Comparison of ENCODE assay signal across 9 mouse cellular contexts in genomic region chr19:23757011-23757410, GRCm38 (mm10). TPM values are rescaled to one million over a fixed set of nuclear protein-coding genes. Genes with fewer than 3 reads are reported as not detected.
DNase-seq lines count a peak whose midpoint lies in the region; ATAC-seq and TF ChIP-seq lines count a peak whose summit lies in the region.
"Had no signal": no experiment of that assay in that cellular context is flagged by ENCODE, and none has a peak within 500 bp of the region (broad histone marks: within the 10 kb centered on the region; RNA-seq: fewer than 3 reads in every experiment).

No protein-coding gene starts in this region.

- no peaks in the 10 kb centered on the region for H3K36me3 ChIP-seq in forebrain, embryonic 12.5 days (replicated peaks)
- no peaks in the 10 kb centered on the region for H3K36me3 ChIP-seq in forebrain, embryonic 15.5 days
- no peaks in the 10 kb centered on the region for H3K36me3 ChIP-seq in neural tube, embryonic 14.5 days (ENCODE audit: control insufficient read depth, insufficient read depth, low read length)
- no peaks in the 10 kb centered on the region for H3K36me3 ChIP-seq in stomach, postnatal 0 days (ENCODE audit: control insufficient read depth, insufficient read depth, low read length)

- no peak overlapping the region for H3K9ac ChIP-seq in forebrain, embryonic 12.5 days
- no peak overlapping the region for H3K9ac ChIP-seq in forebrain, embryonic 15.5 days (replicated peaks)
- H3K9ac ChIP-seq in neural tube, embryonic 14.5 days (replicated peaks; ENCODE audit: low read depth, low read length): no peak overlapping the region
- H3K9ac ChIP-seq in stomach, postnatal 0 days (ENCODE audit: low read length): no peak overlapping the region

- peaks cover 16% of the 10 kb centered on the region for H3K4me1 ChIP-seq in forebrain, embryonic 12.5 days
- H3K4me1 ChIP-seq in forebrain, embryonic 15.5 days: peaks cover 25% of the 10 kb centered on the region
- peaks cover 15% of the 10 kb centered on the region for H3K4me1 ChIP-seq in neural tube, embryonic 14.5 days (ENCODE audit: control insufficient read depth, insufficient read depth, low read length)
- no peaks in the 10 kb centered on the region for H3K4me1 ChIP-seq in stomach, postnatal 0 days (replicated peaks; ENCODE audit: control insufficient read depth, insufficient read depth)

- TF ChIP-seq CTCF in stomach, postnatal 0 days (IDR thresholded peaks at IDR 0.05; ENCODE audit: low read depth): 0 out of 2 replicates have a peak, but pooled peaks have one; percentile 5

- DNase-seq in neural tube, embryonic 10.5 days (ENCODE audit: extremely low spot score, low spot score): no peak
- peak; percentile 32 to 33 for DNase-seq in heart, postnatal 10 days
- DNase-seq in stomach, postnatal 0 days (ENCODE audit: low spot score): peak; percentile 30
- no peak for DNase-seq in cerebellum, adult 8-10 months
- DNase-seq in left cerebral cortex, adult 11 months (ENCODE audit: low spot score): no peak
- DNase-seq: kidney, adult 9 months had no signal

- no peak overlapping the region for H3K27ac ChIP-seq in forebrain, embryonic 12.5 days
- H3K27ac ChIP-seq in forebrain, embryonic 15.5 days (replicated peaks): no peak overlapping the region
- no peak overlapping the region for H3K27ac ChIP-seq in neural tube, embryonic 14.5 days (ENCODE audit: low read depth, low read length)
- no peak overlapping the region for H3K27ac ChIP-seq in stomach, postnatal 0 days (replicated peaks)

- no peaks in the 10 kb centered on the region for H3K9me3 ChIP-seq in forebrain, embryonic 12.5 days
- no peaks in the 10 kb centered on the region for H3K9me3 ChIP-seq in forebrain, embryonic 15.5 days
- no peaks in the 10 kb centered on the region for H3K9me3 ChIP-seq in neural tube, embryonic 14.5 days (ENCODE audit: control insufficient read depth, low read length)
- H3K9me3 ChIP-seq in stomach, postnatal 0 days (ENCODE audit: control insufficient read depth, low read length): no peaks in the 10 kb centered on the region

- no peak for TF ChIP-seq EP300 in stomach, postnatal 0 days (optimal IDR thresholded peaks at IDR 0.05)

- no peak for ATAC-seq in forebrain, embryonic 12.5 days (ENCODE audit: low FRiP score)
- no peak for ATAC-seq in forebrain, embryonic 15.5 days (replicated peaks)
- ATAC-seq in neural tube, embryonic 14.5 days (ENCODE audit: low read depth): no peak
- ATAC-seq in stomach, postnatal 0 days (ENCODE audit: low FRiP score, low TSS enrichment): no peak

- peaks cover 10% of the 10 kb centered on the region for H3K27me3 ChIP-seq in forebrain, embryonic 12.5 days
- no peaks in the 10 kb centered on the region for H3K27me3 ChIP-seq in forebrain, embryonic 15.5 days
- no peaks in the 10 kb centered on the region for H3K27me3 ChIP-seq in neural tube, embryonic 14.5 days (ENCODE audit: control insufficient read depth, insufficient read depth, low read length)
- H3K27me3 ChIP-seq in stomach, postnatal 0 days (ENCODE audit: control insufficient read depth, insufficient read depth, low read length): no peaks in the 10 kb centered on the region

- WGBS in forebrain, embryonic 12.5 days: 14% methylated on average over 7 of the region's 7 CpGs
- WGBS in forebrain, embryonic 15.5 days: 20% methylated on average over 7 of the region's 7 CpGs
- 23% methylated on average over 7 of the region's 7 CpGs for WGBS in neural tube, embryonic 14.5 days
- WGBS in stomach, postnatal 0 days: 13% methylated on average over 7 of the region's 7 CpGs

- 0 out of 2 replicates have a peak overlapping the region, but pooled peaks have one; percentile 0 for H3K4me2 ChIP-seq in forebrain, embryonic 12.5 days
- no peak overlapping the region for H3K4me2 ChIP-seq in forebrain, embryonic 15.5 days (replicated peaks)
- H3K4me2 ChIP-seq in neural tube, embryonic 14.5 days (ENCODE audit: low read depth, low read length): 0 out of 2 replicates have a peak overlapping the region, but pooled peaks have one; percentile 6
- H3K4me2 ChIP-seq in stomach, postnatal 0 days (replicated peaks; ENCODE audit: low read depth): no peak overlapping the region

- H3K4me3 ChIP-seq in forebrain, embryonic 12.5 days (replicated peaks): no peak overlapping the region
- H3K4me3 ChIP-seq in forebrain, embryonic 15.5 days: no peak overlapping the region
- no peak overlapping the region for H3K4me3 ChIP-seq in neural tube, embryonic 14.5 days (ENCODE audit: low read depth, low read length)
- H3K4me3 ChIP-seq in stomach, postnatal 0 days (ENCODE audit: low read depth, low read length): no peak overlapping the region

- intact Hi-C loops in heart, postnatal 10 days (cut with DNase I): loop anchor here (5.0 to 10.0 kb wide), 3 partner anchors 182 to 205 kb away; no protein-coding TSS in a partner anchor

RNA-seq across cellular contexts. Expression of gene Apba1, which starts 1.7 kb away (rescaled TPM):
- polyA plus RNA-seq in forebrain, embryonic 12.5 days (2016; fragmentation: Nextera tagmentation; extraction: Ambion mirVana): 2.5 and 2.8 TPM in 2 replicates
- polyA plus RNA-seq in forebrain, embryonic 15.5 days (2015; fragmentation: Nextera tagmentation; extraction: Ambion mirVana): 5.7 and 6.4 TPM in 2 replicates
- polyA plus RNA-seq in neural tube, embryonic 14.5 days (2014; fragmentation: Nextera tagmentation; extraction: Ambion mirVana): 12.6 and 15.8 TPM in 2 replicates
- 1 to 10 TPM; 7.3 to 7.6 TPM for total RNA-seq in heart, postnatal 10 days (2021)
- 0.47 and 0.55 TPM in 2 replicates for polyA plus RNA-seq in stomach, postnatal 0 days (2015; fragmentation: Nextera tagmentation; extraction: Ambion mirVana)

Comparison
In these comparisons a context has a peak if more than half of its experiments do, and no peak if none do; other contexts are left out.
1. H3K4me2 ChIP-seq: peak in forebrain, embryonic 12.5 days (single experiment) and neural tube, embryonic 14.5 days (single experiment); none in forebrain, embryonic 15.5 days (single experiment) and stomach, postnatal 0 days (single experiment).
2. DNase-seq: peak in heart, postnatal 10 days (2 of 2) and stomach, postnatal 0 days (single experiment); none in neural tube, embryonic 10.5 days (single experiment), cerebellum, adult 8-10 months (single experiment) and left cerebral cortex, adult 11 months (single experiment).